ENCODE assay signal across 13 mouse cellular contexts in genomic region chr6:108446766-108447165, GRCm38 (mm10).
DNase-seq lines count a peak whose midpoint lies in the region; ATAC-seq and TF ChIP-seq lines count a peak whose summit lies in the region.
"Had no signal": no experiment of that assay in that cellular context is flagged by ENCODE, and none has a peak within 500 bp of the region (broad histone marks: within the 10 kb centered on the region; RNA-seq: fewer than 3 reads in every experiment).

No protein-coding gene starts in this region.

- DNase-seq in heart, postnatal 14 days, result no peak
- no peak for DNase-seq in kidney, adult 18-20 months
- DNase-seq in lung, postnatal 14 days, result no peak
- DNase-seq: cerebellum, adult 2 months; retina, postnatal 1 day; thymus, adult 2 months had no signal

- H3K36me3 ChIP-seq in heart, embryonic 11.5 days (ENCODE audit: control insufficient read depth, insufficient read depth, low read length), result no peaks in the 10 kb centered on the region; the same call in 1 of the 2 replicates
- H3K36me3 ChIP-seq in kidney, embryonic 15.5 days, result peaks cover 12% of the 10 kb centered on the region; the same call in 1 of the 2 replicates
- no peaks in the 10 kb centered on the region; the same call in 1 of the 2 replicates for H3K36me3 ChIP-seq in lung, embryonic 16.5 days (ENCODE audit: control insufficient read depth, insufficient read depth, low read length)
- H3K36me3 ChIP-seq in small intestine, adult 2 months (ENCODE audit: control insufficient read depth, insufficient read depth, low read length), result no peaks in the 10 kb centered on the region

- H3K9ac ChIP-seq in heart, embryonic 11.5 days (ENCODE audit: low read depth, low read length), result no peak overlapping the region
- H3K9ac ChIP-seq in kidney, embryonic 15.5 days, result no peak overlapping the region
- no peak overlapping the region for H3K9ac ChIP-seq in lung, embryonic 16.5 days (ENCODE audit: low read length)
- H3K9ac ChIP-seq: limb, embryonic 13.5 days; lung, embryonic 14.5 days had no signal

- no peaks in the 10 kb centered on the region for H3K27me3 ChIP-seq in heart, embryonic 11.5 days (ENCODE audit: control insufficient read depth, insufficient read depth, low read length)
- no peaks in the 10 kb centered on the region for H3K27me3 ChIP-seq in kidney, embryonic 15.5 days
- no peaks in the 10 kb centered on the region for H3K27me3 ChIP-seq in lung, embryonic 16.5 days (ENCODE audit: control insufficient read depth, insufficient read depth, low read depth, low read length)
- H3K27me3 ChIP-seq in small intestine, adult 2 months (ENCODE audit: control insufficient read depth, insufficient read depth, low read length), result no peaks in the 10 kb centered on the region
- H3K27me3 ChIP-seq: limb, embryonic 13.5 days had no signal

- peaks cover 11% of the 10 kb centered on the region; the same call in 1 of the 2 replicates for H3K4me1 ChIP-seq in heart, embryonic 11.5 days (ENCODE audit: control insufficient read depth, insufficient read depth, low read length)
- H3K4me1 ChIP-seq in kidney, embryonic 15.5 days, result peaks cover 47% of the 10 kb centered on the region
- peaks cover 32% of the 10 kb centered on the region for H3K4me1 ChIP-seq in lung, embryonic 16.5 days (replicated peaks; ENCODE audit: control insufficient read depth, insufficient read depth, low read length)
- H3K4me1 ChIP-seq in small intestine, adult 2 months (ENCODE audit: control insufficient read depth, insufficient read depth, insufficient read length, low read length), result peaks cover 23% of the 10 kb centered on the region; the same call in 1 of the 2 replicates

- TF ChIP-seq CTCF in small intestine, adult 2 months (IDR thresholded peaks at IDR 0.05; ENCODE audit: extremely low read depth, insufficient read length, insufficient replicate concordance, low read depth, low read length), result no peak

- no peak overlapping the region for H3K4me3 ChIP-seq in heart, embryonic 11.5 days (ENCODE audit: low read depth, low read length)
- no peak overlapping the region for H3K4me3 ChIP-seq in kidney, embryonic 15.5 days (replicated peaks)
- H3K4me3 ChIP-seq in lung, embryonic 16.5 days (ENCODE audit: low read length), result no peak overlapping the region
- no peak overlapping the region for H3K4me3 ChIP-seq in small intestine, adult 2 months (ENCODE audit: low read depth, low read length)
- H3K4me3 ChIP-seq: limb, embryonic 13.5 days had no signal

- H3K4me2 ChIP-seq in heart, embryonic 11.5 days, result no peak overlapping the region
- H3K4me2 ChIP-seq in kidney, embryonic 15.5 days, result no peak overlapping the region
- no peak overlapping the region for H3K4me2 ChIP-seq in lung, embryonic 16.5 days (ENCODE audit: low read depth, low read length)
- H3K4me2 ChIP-seq: limb, embryonic 13.5 days; lung, embryonic 14.5 days; midbrain, embryonic 11.5 days had no signal

- intact Hi-C loops in heart, postnatal 14 days (cut with DNase I), result no loop called here

- 72% methylated on average over 1 of the region's 1 CpGs for WGBS in heart, embryonic 11.5 days (ENCODE audit: insufficient replicate concordance)
- WGBS in kidney, embryonic 15.5 days, result 93% methylated on average over 1 of the region's 1 CpGs
- WGBS in lung, embryonic 16.5 days, result 67% methylated on average over 1 of the region's 1 CpGs
- WGBS in small intestine, adult 2 months, result 39% methylated on average over 1 of the region's 1 CpGs

- no peaks in the 10 kb centered on the region for H3K9me3 ChIP-seq in heart, embryonic 11.5 days (replicated peaks; ENCODE audit: control insufficient read depth, low read length)
- no peaks in the 10 kb centered on the region for H3K9me3 ChIP-seq in kidney, embryonic 15.5 days (replicated peaks)
- H3K9me3 ChIP-seq in lung, embryonic 16.5 days (ENCODE audit: control insufficient read depth, low read length), result no peaks in the 10 kb centered on the region
- H3K9me3 ChIP-seq: limb, embryonic 13.5 days had no signal

- peak overlapping the region; percentile 73; the same call in 1 of the 2 replicates for H3K27ac ChIP-seq in heart, embryonic 11.5 days (ENCODE audit: low read depth, low read length)
- peak overlapping the region; percentile 70; the same call in 1 of the 2 replicates for H3K27ac ChIP-seq in kidney, embryonic 15.5 days
- H3K27ac ChIP-seq in lung, embryonic 16.5 days (ENCODE audit: low read length), result peak overlapping the region; percentile 75
- H3K27ac ChIP-seq in small intestine, adult 2 months (ENCODE audit: insufficient read depth, low read depth, low read length), result 0 out of 2 replicates have a peak overlapping the region, but pooled peaks have one; percentile 9
- H3K27ac ChIP-seq: limb, embryonic 13.5 days had no signal

- no peak for ATAC-seq in heart, embryonic 11.5 days (replicated peaks; ENCODE audit: insufficient number of reproducible peaks, low FRiP score, low TSS enrichment)
- no peak for ATAC-seq in kidney, embryonic 15.5 days (replicated peaks; ENCODE audit: low FRiP score)
- no peak for ATAC-seq in lung, embryonic 16.5 days (ENCODE audit: low read depth)

- TF ChIP-seq POLR2A in small intestine, adult 2 months (IDR thresholded peaks at IDR 0.05; ENCODE audit: low read depth, low read length), result no peak

Comparison
In these comparisons a context has a peak if more than half of its experiments do, and no peak if none do; other contexts are left out.
1. H3K27ac ChIP-seq: peak in every context shown above with its lines; median percentile 75 in lung, embryonic 16.5 days; 73 in heart, embryonic 11.5 days; 70 in kidney, embryonic 15.5 days; 9 in small intestine, adult 2 months.